Mouse (Mus musculus) hindbrain, embryonic 15.5 days (tissue): ENCODE data around the gene Ap5s1. TPM values are rescaled to one million over a fixed set of nuclear protein-coding genes. Genes with fewer than 3 reads are reported as not detected.

ENCODE experiments used
- ATAC-seq: fragments of 200-750 bp; cut with Nextera tagmentation; 2 replicates; pipeline ENCODE4 v1.8.0; 2017; ENCODE audit warnings: low read depth, moderate number of reproducible peaks, moderate TSS enrichment; ENCODE audit not compliant: low FRiP score
- H3K27ac ChIP-seq: fragments of 300-500 bp; sonication (generic); replicated peaks from 2 replicates; pipeline ENCODE4 v1.5.1; 2015; ENCODE audit warnings: mild to moderate bottlenecking, inconsistent platforms
- H3K27me3 ChIP-seq: fragments of 300-500 bp; sonication (generic); 2 replicates; pipeline ENCODE4 v1.6.1; 2015; ENCODE audit warnings: control low read depth, inconsistent platforms
- H3K36me3 ChIP-seq: fragments of 300-500 bp; sonication (generic); 2 replicates; pipeline ENCODE4 v1.6.1; 2015; ENCODE audit warnings: control low read depth, inconsistent platforms
- H3K4me1 ChIP-seq: fragments of 300-500 bp; sonication (generic); replicated peaks from 2 replicates; pipeline ENCODE4 v1.6.1; 2015; ENCODE audit warnings: control low read depth, inconsistent platforms
- H3K4me2 ChIP-seq: fragments of 300-500 bp; sonication (generic); 2 replicates; pipeline ENCODE4 v1.6.1; 2015; ENCODE audit warnings: moderate library complexity, mild to moderate bottlenecking, inconsistent platforms
- H3K4me3 ChIP-seq: fragments of 300-500 bp; sonication (generic); 2 replicates; pipeline ENCODE4 v1.5.1; 2015; ENCODE audit warnings: mild to moderate bottlenecking, inconsistent platforms
- H3K9ac ChIP-seq: fragments of 300-500 bp; sonication (generic); 2 replicates; pipeline ENCODE4 v1.6.1; 2015; ENCODE audit warnings: inconsistent platforms
- H3K9me3 ChIP-seq: fragments of 300-500 bp; sonication (generic); 2 replicates; pipeline ENCODE4 v1.6.1; 2016; ENCODE audit warnings: control low read depth, inconsistent platforms
- WGBS: fragments of 180-500 bp; shearing (Covaris S2); methylation state at CpG from one replicate; pipeline ENCODE4 v1.1.7; 2015; 5-methylcytosine and 5-hydroxymethylcytosine counted together
- polyA plus RNA-seq: library from polyadenylated mRNA; unstranded; fragments of >200 nt; fragmentation: Nextera tagmentation; extraction: Ambion mirVana; gene quantifications from 2 replicates; pipeline ENCODE4 v1.2.1, GENCODE M21; 2015

Ap5s1 gene
- polyA plus RNA-seq, 1 experiment from 2014 or later = 33.5 TPM

GRCm38 (mm10) chr2:131232558-131232957 is 25.7 kb downstream of the Ap5s1 start:
- no peak overlapping the region for H3K4me2 ChIP-seq
- ATAC-seq = no peak
- H3K4me1 ChIP-seq = peaks cover 20% of the 10 kb centered on the region
- H3K9ac ChIP-seq = no peak overlapping the region
- no peaks in the 10 kb centered on the region for H3K9me3 ChIP-seq
- no peak overlapping the region for H3K4me3 ChIP-seq
- H3K27me3 ChIP-seq = no peaks in the 10 kb centered on the region
- WGBS = 90% methylated on average over 2 of the region's 2 CpGs
- H3K36me3 ChIP-seq = no peaks in the 10 kb centered on the region
- H3K27ac ChIP-seq = no peak overlapping the region

DNA sequence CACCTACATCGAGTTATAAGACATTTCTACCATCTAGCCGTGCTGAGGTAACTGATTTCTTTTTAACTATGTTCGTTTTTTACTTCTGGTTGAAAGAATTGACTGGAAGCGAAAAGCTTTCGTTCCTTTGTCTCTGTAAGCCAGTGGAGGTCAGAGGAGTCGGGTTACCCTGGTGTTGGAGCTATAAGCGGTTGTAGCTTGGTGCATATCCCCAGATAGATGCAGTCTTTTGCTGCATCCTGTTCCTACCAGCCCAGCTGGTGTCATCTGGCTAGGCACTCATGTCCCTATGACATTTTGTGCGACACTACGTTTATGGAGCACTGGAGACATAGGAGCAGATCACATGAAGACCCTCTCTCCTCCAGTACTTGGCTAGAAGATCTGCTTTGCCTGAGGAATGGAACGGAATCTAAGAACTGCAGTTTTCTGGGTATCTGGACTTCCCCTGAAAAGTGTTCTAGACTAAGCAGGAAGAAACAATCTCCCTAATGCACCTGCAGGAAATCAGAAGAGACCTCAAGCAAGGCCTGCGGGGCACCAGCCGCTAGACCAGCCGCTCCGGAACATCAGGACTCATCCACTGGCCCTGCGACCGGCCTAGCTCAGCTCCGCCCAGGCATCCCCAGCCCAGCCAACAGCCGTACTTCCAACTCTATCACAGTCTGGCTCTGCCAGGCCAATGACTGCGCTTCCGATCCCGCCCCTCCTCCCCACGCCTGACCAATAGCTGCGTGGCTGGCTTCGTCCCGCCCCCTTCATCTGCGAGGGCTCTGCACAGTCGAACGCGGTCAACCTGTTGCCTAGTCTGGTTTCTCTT is 26.6 kb downstream of the Ap5s1 start, which contains the start of gene Mavs:
Gene Mavs, plus strand, starts transcription at position 757 of the 820 bp plus-strand sequence.
- ATAC-seq = peak; percentile 100
- WGBS = 8% methylated on average over 29 of the region's 29 CpGs
- Histone ChIP-seq H3K4me3 (peak within 1 kb of the TSS; percentile 47), H3K9ac (peak within 1 kb of the TSS; percentile 39), H3K36me3 (no peaks in the 10 kb centered on the region), H3K27ac (peak within 1 kb of the TSS; percentile 14; the same call in 1 of the 2 replicates), H3K4me2 (peak within 1 kb of the TSS; percentile 83), H3K4me1 (peaks cover 20% of the 10 kb centered on the region), H3K27me3 (no peaks in the 10 kb centered on the region), H3K9me3 (no peaks in the 10 kb centered on the region)

DNA sequence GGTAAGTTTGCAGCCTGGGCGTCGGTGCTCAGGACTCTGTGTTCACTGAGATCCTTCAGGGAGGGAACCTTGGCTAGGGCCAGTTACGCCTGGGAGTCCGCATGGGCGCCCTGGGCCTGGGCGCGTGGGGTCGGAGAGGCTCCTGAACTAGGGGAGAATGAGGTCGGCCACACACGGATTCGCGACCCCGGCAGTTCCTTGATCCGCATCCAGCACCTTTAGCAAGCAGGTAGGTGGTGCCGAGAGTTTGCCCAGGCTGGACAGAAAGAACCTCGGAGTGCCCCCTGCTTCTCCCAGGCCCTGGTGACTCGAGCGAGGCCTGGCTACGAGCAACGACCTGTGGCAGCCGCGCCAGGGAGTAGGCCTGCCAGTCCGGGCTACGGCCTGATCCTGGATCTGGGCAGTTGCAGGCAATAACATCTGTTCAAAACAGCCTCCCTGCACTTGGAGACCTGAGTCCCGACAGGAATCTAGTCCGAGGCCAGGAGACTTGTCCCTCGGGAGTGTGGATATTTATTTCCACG is 27.3 kb downstream of the Ap5s1 start:
- WGBS = 12% methylated on average over 28 of the region's 28 CpGs
- Histone ChIP-seq H3K36me3 (no peaks in the 10 kb centered on the region), H3K27me3 (no peaks in the 10 kb centered on the region), H3K9ac (peak overlapping the region; percentile 37), H3K4me2 (peak overlapping the region; percentile 83), H3K9me3 (no peaks in the 10 kb centered on the region), H3K4me3 (peak overlapping the region; percentile 47), H3K4me1 (peaks cover 20% of the 10 kb centered on the region), H3K27ac (no peak overlapping the region)
- ATAC-seq = peak; percentile 20; the same call in 1 of the 2 replicates

DNA sequence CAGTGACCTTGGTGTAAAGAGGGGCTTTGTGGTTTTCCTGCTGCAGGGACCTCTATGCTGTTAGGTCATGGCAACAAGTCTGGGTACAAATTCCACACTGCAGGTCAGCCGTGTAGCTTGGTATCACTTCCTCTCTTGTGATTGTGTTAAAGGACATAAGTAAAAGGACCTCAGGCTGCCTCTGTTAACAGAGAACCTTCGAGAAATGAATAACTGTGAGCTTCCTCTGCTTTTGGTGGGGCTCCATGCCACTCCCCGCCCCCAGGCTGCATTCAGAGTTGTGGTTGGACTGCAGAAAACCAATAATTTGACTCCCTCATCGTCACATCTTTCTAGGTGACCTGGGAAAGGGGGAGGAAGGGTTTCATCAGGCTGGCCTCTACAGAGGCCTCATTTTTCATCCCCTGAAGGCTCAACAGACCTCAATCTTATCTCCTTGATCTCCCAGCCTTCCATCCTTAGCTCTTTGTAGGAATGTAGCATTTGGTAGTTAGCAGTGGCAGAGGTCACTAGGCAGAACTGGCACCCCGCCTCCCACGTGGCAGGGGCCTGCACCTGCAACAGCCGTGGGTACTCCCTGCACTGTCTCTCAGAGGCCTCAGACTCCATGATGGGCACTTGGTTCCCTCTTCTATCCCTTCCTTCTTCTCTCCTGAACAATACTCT is 28.2 kb downstream of the Ap5s1 start:
- no peaks in the 10 kb centered on the region for H3K36me3 ChIP-seq
- no peak overlapping the region for H3K9ac ChIP-seq
- H3K9me3 ChIP-seq = no peaks in the 10 kb centered on the region
- peak overlapping the region; percentile 83 for H3K4me2 ChIP-seq
- peaks cover 20% of the 10 kb centered on the region for H3K4me1 ChIP-seq
- ATAC-seq = no peak
- 81% methylated on average over 7 of the region's 7 CpGs for WGBS
- no peak overlapping the region for H3K27ac ChIP-seq
- peak overlapping the region; percentile 47; the same call in 1 of the 2 replicates for H3K4me3 ChIP-seq
- H3K27me3 ChIP-seq = no peaks in the 10 kb centered on the region

GRCm38 (mm10) chr2:131242180-131242579 is 35.3 kb downstream of the Ap5s1 start:
- Histone ChIP-seq H3K4me3 (no peak overlapping the region), H3K4me2 (no peak overlapping the region), H3K27me3 (no peaks in the 10 kb centered on the region), H3K9me3 (no peaks in the 10 kb centered on the region), H3K4me1 (no peaks in the 10 kb centered on the region), H3K9ac (no peak overlapping the region), H3K27ac (no peak overlapping the region), H3K36me3 (no peaks in the 10 kb centered on the region)
- ATAC-seq = no peak

DNA sequence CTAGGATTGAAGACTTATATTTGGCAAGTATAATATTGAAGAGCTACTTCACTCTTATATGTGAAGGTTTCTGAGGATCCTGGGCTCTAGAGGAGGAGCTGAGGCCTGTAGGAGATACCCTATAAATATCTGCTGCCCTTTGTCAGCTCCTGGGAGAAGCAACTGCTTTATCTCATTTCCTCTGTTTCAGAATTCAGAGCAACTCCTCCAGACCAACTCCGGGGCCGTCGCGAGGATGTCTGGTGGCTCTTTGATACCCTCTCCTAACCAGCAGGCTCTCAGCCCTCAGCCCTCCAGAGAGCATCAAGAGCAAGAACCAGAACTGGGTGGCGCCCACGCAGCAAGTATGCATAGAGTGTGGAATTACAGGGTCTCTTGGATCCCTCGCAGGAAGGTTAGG is 36.1 kb downstream of the Ap5s1 start:
- no peak overlapping the region for H3K9ac ChIP-seq
- no peaks in the 10 kb centered on the region for H3K9me3 ChIP-seq
- ATAC-seq = no peak
- no peak overlapping the region for H3K4me3 ChIP-seq
- H3K4me2 ChIP-seq = no peak overlapping the region
- H3K27ac ChIP-seq = no peak overlapping the region
- H3K4me1 ChIP-seq = no peaks in the 10 kb centered on the region
- no peaks in the 10 kb centered on the region for H3K36me3 ChIP-seq
- H3K27me3 ChIP-seq = no peaks in the 10 kb centered on the region
- WGBS = 92% methylated on average over 7 of the region's 7 CpGs

DNA sequence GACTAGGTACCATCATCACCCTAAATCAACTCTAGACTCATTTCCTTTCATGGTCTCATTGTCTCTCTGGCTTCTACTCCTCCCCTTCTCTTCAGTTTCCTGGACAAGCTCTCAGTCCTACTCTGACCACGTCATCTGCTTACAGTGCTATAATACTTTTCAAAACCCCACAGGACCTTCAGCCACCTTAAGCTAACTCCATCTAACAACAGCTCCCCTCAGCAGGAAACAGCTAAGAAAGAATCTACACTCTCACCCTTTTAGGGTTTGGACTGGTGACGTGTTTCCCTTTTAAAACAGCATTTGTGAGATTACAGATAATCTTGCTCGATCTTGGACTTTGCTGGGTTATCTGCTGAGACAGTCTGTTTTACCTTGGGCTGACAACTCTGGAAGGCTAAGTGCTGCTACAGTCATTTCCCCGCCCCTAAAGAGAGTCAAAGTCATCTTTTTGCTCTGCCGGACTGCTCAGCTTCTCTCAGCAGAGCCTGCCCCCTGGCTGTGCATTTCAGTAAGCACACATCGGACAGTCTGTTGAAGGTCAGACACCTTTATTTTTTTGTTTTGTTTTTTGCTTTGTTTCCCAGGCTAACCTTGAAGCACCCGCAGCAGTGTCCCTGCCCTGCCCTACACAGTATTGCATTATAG is 46.9 kb downstream of the Ap5s1 start:
- Histone ChIP-seq H3K36me3 (no peaks in the 10 kb centered on the region), H3K27ac (no peak overlapping the region), H3K4me3 (no peak overlapping the region), H3K27me3 (no peaks in the 10 kb centered on the region), H3K9me3 (no peaks in the 10 kb centered on the region), H3K4me1 (no peaks in the 10 kb centered on the region), H3K9ac (no peak overlapping the region), H3K4me2 (no peak overlapping the region)
- 30% methylated on average over 7 of the region's 7 CpGs for WGBS
- 0 out of 2 replicates have a peak, but pooled peaks have one; percentile 42 for ATAC-seq

GRCm38 (mm10) chr2:131254329-131254713 is 47.4 kb downstream of the Ap5s1 start:
- no peak overlapping the region for H3K9ac ChIP-seq
- WGBS = 72% methylated on average over 2 of the region's 2 CpGs
- ATAC-seq = no peak

GRCm38 (mm10) chr2:131255738-131256137 is 48.9 kb downstream of the Ap5s1 start:
- Histone ChIP-seq H3K27me3 (no peaks in the 10 kb centered on the region), H3K9me3 (no peaks in the 10 kb centered on the region)
- no peak for ATAC-seq

More at GRCm38 (mm10) chr2:131254329-131254713, 47.4 kb downstream of the Ap5s1 start:
- Histone ChIP-seq H3K4me2 (no peak overlapping the region), H3K36me3 (no peaks in the 10 kb centered on the region), H3K9me3 (no peaks in the 10 kb centered on the region), H3K4me1 (no peaks in the 10 kb centered on the region), H3K4me3 (no peak overlapping the region), H3K27me3 (no peaks in the 10 kb centered on the region), H3K27ac (no peak overlapping the region)

DNA sequence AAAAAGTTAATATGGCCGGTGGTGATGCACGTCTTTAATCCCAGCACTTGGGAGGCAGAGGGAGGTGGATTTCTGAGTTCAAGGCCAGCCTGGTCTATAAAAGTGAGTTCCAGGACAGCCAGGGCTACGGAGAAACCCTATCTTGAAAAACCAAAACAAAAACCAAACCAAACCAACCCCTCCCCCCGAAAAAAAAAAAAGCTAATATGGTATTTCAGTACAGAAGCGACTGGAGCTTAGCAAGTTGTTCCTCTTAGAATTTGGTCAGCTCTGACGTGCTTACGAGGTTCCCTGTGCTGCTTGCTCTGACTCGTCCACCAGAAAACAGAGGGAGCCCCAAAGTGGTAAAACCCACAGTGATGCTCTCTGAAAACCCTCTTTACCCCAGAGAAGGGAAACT is 51.8 kb downstream of the Ap5s1 start:
- WGBS = 84% methylated on average over 8 of the region's 8 CpGs
- no peak for ATAC-seq
- Histone ChIP-seq H3K9ac (no peak overlapping the region), H3K4me2 (no peak overlapping the region), H3K27me3 (no peaks in the 10 kb centered on the region), H3K4me1 (peaks cover 19% of the 10 kb centered on the region), H3K36me3 (no peaks in the 10 kb centered on the region), H3K9me3 (no peaks in the 10 kb centered on the region), H3K27ac (no peak overlapping the region), H3K4me3 (no peak overlapping the region)

More at GRCm38 (mm10) chr2:131255738-131256137, 48.9 kb downstream of the Ap5s1 start:
- H3K4me2 ChIP-seq = no peak overlapping the region
- 56% methylated on average over 3 of the region's 3 CpGs for WGBS
- H3K9ac ChIP-seq = no peak overlapping the region
- H3K27ac ChIP-seq = no peak overlapping the region
- H3K4me3 ChIP-seq = no peak overlapping the region
- H3K4me1 ChIP-seq = peaks cover 2% of the 10 kb centered on the region; the same call in 1 of the 2 replicates
- H3K36me3 ChIP-seq = no peaks in the 10 kb centered on the region

DNA sequence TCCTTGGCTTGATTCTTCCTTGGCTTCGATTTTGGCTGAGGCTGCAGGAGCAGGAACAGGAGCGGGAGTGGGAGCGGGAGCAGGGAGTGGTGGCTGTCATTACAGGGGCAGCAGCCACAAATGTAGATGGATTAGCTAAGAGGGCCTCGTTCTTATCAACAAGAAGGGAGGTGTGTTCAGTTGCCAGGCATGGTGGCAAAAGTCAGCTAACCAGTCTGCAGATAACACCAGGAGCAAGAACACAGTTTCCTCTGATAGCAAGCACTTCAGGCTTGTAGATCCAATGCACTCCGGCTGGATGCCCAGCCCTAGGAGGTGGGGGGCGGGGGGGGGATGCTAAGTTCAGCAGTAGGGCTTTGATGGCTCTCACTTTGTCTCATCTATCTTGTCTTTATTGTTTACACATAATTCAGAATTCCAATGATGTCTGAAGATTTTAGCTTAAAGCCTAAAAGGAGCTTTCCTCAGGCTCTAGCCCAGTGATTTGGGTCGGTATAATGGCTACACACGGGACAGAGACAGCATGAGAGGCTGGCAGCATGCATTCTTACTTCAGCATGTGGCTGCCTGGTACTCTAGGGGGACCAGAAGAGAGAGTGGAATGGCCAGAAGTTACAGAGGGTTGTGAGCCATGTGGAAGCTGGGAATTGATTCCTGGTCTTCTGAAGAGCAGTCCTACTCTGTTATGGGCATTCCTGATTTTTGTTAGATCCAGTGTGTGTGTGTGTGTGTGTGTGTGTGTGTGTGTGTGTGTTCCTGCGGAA is 53.8 kb downstream of the Ap5s1 start:
- H3K4me3 ChIP-seq = no peak overlapping the region
- no peak overlapping the region for H3K9ac ChIP-seq
- H3K27me3 ChIP-seq = no peaks in the 10 kb centered on the region
- WGBS = 66% methylated on average over 9 of the region's 9 CpGs
- peak overlapping the region; percentile 98; the same call in 1 of the 2 replicates for H3K27ac ChIP-seq
- H3K4me2 ChIP-seq = no peak overlapping the region
- peaks cover 36% of the 10 kb centered on the region for H3K4me1 ChIP-seq
- H3K9me3 ChIP-seq = no peaks in the 10 kb centered on the region
- H3K36me3 ChIP-seq = no peaks in the 10 kb centered on the region
- ATAC-seq = no peak
